Mouse (Mus musculus) stomach, embryonic 16.5 days (tissue): ENCODE data around the gene Zswim1. TPM values are rescaled to one million over a fixed set of nuclear protein-coding genes. Genes with fewer than 3 reads are reported as not detected.

Source experiments
- ATAC-seq: fragments of 200-750 bp; cut with Nextera tagmentation; 2 replicates; pipeline ENCODE4 v1.8.0; 2017; ENCODE audit warnings: moderate number of reproducible peaks, moderate TSS enrichment; ENCODE audit not compliant: insufficient read depth, low FRiP score
- H3K27ac ChIP-seq: fragments of 300-500 bp; sonication (generic); 2 replicates; pipeline ENCODE4 v1.5.1; 2014; ENCODE audit warnings: low read length
- H3K27me3 ChIP-seq: fragments of 300-500 bp; sonication (generic); 2 replicates; pipeline ENCODE4 v1.6.1; 2014; ENCODE audit warnings: low read length, control low read depth, mixed read lengths; ENCODE audit not compliant: control insufficient read depth, insufficient read depth
- H3K36me3 ChIP-seq: fragments of 300-500 bp; sonication (generic); 2 replicates; pipeline ENCODE4 v1.6.1; 2014; ENCODE audit warnings: low read length; ENCODE audit not compliant: control insufficient read depth, insufficient read depth
- H3K4me1 ChIP-seq: fragments of 300-500 bp; sonication (generic); 2 replicates; pipeline ENCODE4 v1.6.1; 2014; ENCODE audit warnings: low read length, control low read depth, mixed read lengths; ENCODE audit not compliant: control insufficient read depth, insufficient read depth
- H3K4me2 ChIP-seq: fragments of 300-500 bp; sonication (generic); 2 replicates; pipeline ENCODE4 v1.6.1; 2014; ENCODE audit warnings: low read depth, low read length, mixed read lengths
- H3K4me3 ChIP-seq: fragments of 300-500 bp; sonication (generic); replicated peaks from 2 replicates; pipeline ENCODE4 v1.5.1; 2014; ENCODE audit warnings: mild to moderate bottlenecking, low read length
- H3K9ac ChIP-seq: fragments of 300-500 bp; sonication (generic); 2 replicates; pipeline ENCODE4 v1.6.1; 2014; ENCODE audit warnings: low read length
- H3K9me3 ChIP-seq: fragments of 300-500 bp; sonication (generic); replicated peaks from 2 replicates; pipeline ENCODE4 v1.6.1; 2016; ENCODE audit warnings: low read length, control low read depth; ENCODE audit not compliant: control insufficient read depth
- WGBS: fragments of 180-500 bp; shearing (Covaris S2); extraction: QIAGEN DNeasy Blood & Tissue Kit; methylation state at CpG from one replicate; pipeline ENCODE4 v1.1.7; 2014; 5-methylcytosine and 5-hydroxymethylcytosine counted together
- polyA plus RNA-seq: library from polyadenylated mRNA; unstranded; fragments of >200 nt; fragmentation: Nextera tagmentation; extraction: Ambion mirVana; gene quantifications from 2 replicates; pipeline ENCODE4 v1.2.1, GENCODE M21; 2015

The Zswim1 gene
- polyA plus RNA-seq, 1 experiment from 2014 or later = 16.5 TPM

- WGBS = 93% methylated on average over 1 of the region's 1 CpGs
- H3K4me1 ChIP-seq = peaks cover under 1% of the 10 kb centered on the region; the same call in 1 of the 2 replicates
- no peaks in the 10 kb centered on the region for H3K27me3 ChIP-seq
- no peak overlapping the region for H3K4me3 ChIP-seq
- ATAC-seq = no peak
- no peaks in the 10 kb centered on the region for H3K9me3 ChIP-seq
- 0 out of 2 replicates have a peak, but pooled peaks cover 5% of the 10 kb centered on the region for H3K36me3 ChIP-seq
- no peak overlapping the region for H3K9ac ChIP-seq
- H3K27ac ChIP-seq = no peak overlapping the region
- H3K4me2 ChIP-seq = no peak overlapping the region
Observed at GRCm38 (mm10) chr2:164829090-164829489, 6.6 kb downstream of the Zswim1 start.

DNA sequence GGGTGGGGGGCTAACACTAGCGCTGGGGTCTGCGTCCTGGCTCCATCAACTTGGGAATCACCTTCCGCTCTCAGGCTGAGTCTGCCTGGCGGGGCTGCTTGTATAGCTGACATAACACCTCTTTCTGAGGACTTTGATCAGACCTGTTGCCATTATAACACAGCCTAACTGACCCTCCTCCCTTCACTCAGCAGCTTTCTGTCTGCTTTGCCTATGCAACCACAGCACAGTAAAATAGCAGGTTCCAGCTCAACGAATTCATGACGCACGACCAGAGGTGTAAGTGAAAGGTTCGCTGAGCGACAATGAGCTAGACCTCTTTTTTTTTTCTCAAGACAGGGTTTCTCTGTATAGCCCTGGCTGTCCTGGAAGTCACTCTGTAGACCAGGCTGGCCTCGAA is 8.5 kb downstream of the Zswim1 start:
- no peaks in the 10 kb centered on the region for H3K27me3 ChIP-seq
- H3K9ac ChIP-seq = no peak overlapping the region
- no peak overlapping the region for H3K27ac ChIP-seq
- no peak for ATAC-seq
- H3K4me1 ChIP-seq = peaks cover 8% of the 10 kb centered on the region; the same call in 1 of the 2 replicates
- 88% methylated on average over 10 of the region's 10 CpGs for WGBS
- H3K4me2 ChIP-seq = no peak overlapping the region
- H3K9me3 ChIP-seq = no peaks in the 10 kb centered on the region
- no peak overlapping the region for H3K4me3 ChIP-seq
- no peaks in the 10 kb centered on the region for H3K36me3 ChIP-seq

- Histone ChIP-seq H3K27me3 (no peaks in the 10 kb centered on the region), H3K4me2 (peak overlapping the region; percentile 75), H3K36me3 (no peaks in the 10 kb centered on the region), H3K27ac (peak overlapping the region; percentile 91), H3K9ac (peak overlapping the region; percentile 87), H3K9me3 (no peaks in the 10 kb centered on the region), H3K4me3 (peak overlapping the region; percentile 67), H3K4me1 (peaks cover 8% of the 10 kb centered on the region; the same call in 1 of the 2 replicates)
- WGBS = 54% methylated on average over 16 of the region's 16 CpGs
- no peak for ATAC-seq
Observed at GRCm38 (mm10) chr2:164832032-164832747, 9.7 kb downstream of the Zswim1 start.

- Histone ChIP-seq H3K4me3 (peak within 1 kb of the TSS; percentile 67), H3K36me3 (no peaks in the 10 kb centered on the region), H3K9me3 (no peaks in the 10 kb centered on the region), H3K9ac (peak within 1 kb of the TSS; percentile 87), H3K4me1 (peaks cover 8% of the 10 kb centered on the region; the same call in 1 of the 2 replicates), H3K27ac (peak within 1 kb of the TSS; percentile 91), H3K4me2 (peak within 1 kb of the TSS; percentile 75), H3K27me3 (no peaks in the 10 kb centered on the region)
- 1% methylated on average over 35 of the region's 35 CpGs for WGBS
- ATAC-seq = peak; percentile 75
Observed at GRCm38 (mm10) chr2:164832748-164833301, 10.3 kb downstream of the Zswim1 start, which contains the start of gene Ctsa. Gene Ctsa (plus strand): TSS chr2:164832873.

- Histone ChIP-seq H3K4me2 (peak within 1 kb of the TSS; percentile 75), H3K27me3 (no peaks in the 10 kb centered on the region), H3K36me3 (0 out of 2 replicates have a peak, but pooled peaks cover 1% of the 10 kb centered on the region), H3K27ac (peak within 1 kb of the TSS; percentile 91), H3K9ac (peak within 1 kb of the TSS; percentile 87), H3K4me1 (peaks cover 8% of the 10 kb centered on the region; the same call in 1 of the 2 replicates), H3K9me3 (no peaks in the 10 kb centered on the region), H3K4me3 (peak within 1 kb of the TSS; percentile 67)
- peak; percentile 65 for ATAC-seq
- WGBS = under 1% methylated on average over 31 of the region's 31 CpGs
Observed at GRCm38 (mm10) chr2:164833314-164833959, 11.0 kb downstream of the Zswim1 start, which contains the start of gene Neurl2. Gene Neurl2 (minus strand): TSS chr2:164833456.

GRCm38 (mm10) chr2:164834531-164834930 is 12.0 kb downstream of the Zswim1 start:
- Histone ChIP-seq H3K4me1 (peaks cover 8% of the 10 kb centered on the region; the same call in 1 of the 2 replicates), H3K4me2 (peak overlapping the region; percentile 75), H3K9me3 (no peaks in the 10 kb centered on the region), H3K36me3 (0 out of 2 replicates have a peak, but pooled peaks cover 5% of the 10 kb centered on the region), H3K27ac (peak overlapping the region; percentile 91; the same call in 1 of the 2 replicates), H3K27me3 (no peaks in the 10 kb centered on the region), H3K9ac (peak overlapping the region; percentile 87), H3K4me3 (peak overlapping the region; percentile 67)
- ATAC-seq = no peak
- WGBS = 40% methylated on average over 8 of the region's 8 CpGs

- Histone ChIP-seq H3K36me3 (0 out of 2 replicates have a peak, but pooled peaks cover 5% of the 10 kb centered on the region), H3K9ac (no peak overlapping the region), H3K4me3 (no peak overlapping the region; the same call in 1 of the 2 replicates), H3K4me2 (0 out of 2 replicates have a peak overlapping the region, but pooled peaks have one; percentile 75), H3K27me3 (no peaks in the 10 kb centered on the region), H3K4me1 (peaks cover 8% of the 10 kb centered on the region; the same call in 1 of the 2 replicates), H3K9me3 (no peaks in the 10 kb centered on the region), H3K27ac (no peak overlapping the region)
- 93% methylated on average over 4 of the region's 4 CpGs for WGBS
- no peak for ATAC-seq
Observed at GRCm38 (mm10) chr2:164835164-164835563, 12.7 kb downstream of the Zswim1 start.

GRCm38 (mm10) chr2:164845782-164846181 is 23.3 kb downstream of the Zswim1 start:
- Histone ChIP-seq H3K4me3 (no peak overlapping the region), H3K27me3 (no peaks in the 10 kb centered on the region), H3K36me3 (0 out of 2 replicates have a peak, but pooled peaks cover 7% of the 10 kb centered on the region), H3K4me2 (no peak overlapping the region), H3K9ac (no peak overlapping the region), H3K27ac (no peak overlapping the region), H3K4me1 (no peaks in the 10 kb centered on the region), H3K9me3 (no peaks in the 10 kb centered on the region)
- 56% methylated on average over 3 of the region's 3 CpGs for WGBS
- no peak for ATAC-seq
